ENCODE assay signal across 24 mouse cellular contexts in the genomic region with DNA sequence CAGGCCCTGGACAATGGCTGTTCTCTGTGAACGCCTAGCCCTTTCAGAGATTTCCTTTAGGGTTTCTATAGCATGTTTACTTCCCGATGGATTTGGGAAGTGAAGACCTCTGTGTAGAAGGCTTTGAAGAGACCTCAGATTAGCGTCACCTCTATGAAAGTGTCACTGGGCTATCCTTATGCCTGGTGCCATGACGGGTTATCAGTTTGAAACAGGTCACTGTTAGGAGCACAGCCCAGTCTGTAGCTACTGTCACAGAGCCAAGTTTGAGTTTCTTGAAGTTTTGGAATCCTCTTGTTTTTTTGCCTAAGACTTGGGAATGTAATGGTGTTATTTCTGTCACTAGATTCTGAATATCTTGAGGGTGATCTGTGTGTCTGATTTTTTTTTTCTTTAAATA.
"Had no signal": no experiment of that assay in that cellular context is flagged by ENCODE, and none has a peak within 500 bp of the region (broad histone marks: within the 10 kb centered on the region; RNA-seq: fewer than 3 reads in every experiment).

No protein-coding gene starts in this region.

- H3K4me1 ChIP-seq: intestine, embryonic 15.5 days; limb, embryonic 10.5 days; limb, embryonic 12.5 days had no signal

- H3K36me3 ChIP-seq: heart, embryonic 10.5 days; heart, embryonic 12.5 days; hindbrain, embryonic 10.5 days; hindbrain, embryonic 12.5 days; intestine, embryonic 15.5 days; limb, embryonic 10.5 days; limb, embryonic 12.5 days had no signal

- H3K9me3 ChIP-seq: heart, embryonic 10.5 days; heart, embryonic 12.5 days; hindbrain, embryonic 10.5 days; hindbrain, embryonic 12.5 days; intestine, embryonic 15.5 days; limb, embryonic 10.5 days; limb, embryonic 12.5 days had no signal

- H3K27me3 ChIP-seq: hindbrain, embryonic 12.5 days; intestine, embryonic 15.5 days; limb, embryonic 12.5 days had no signal

- H3K27ac ChIP-seq: gastrocnemius, adult 2 months; heart, embryonic 10.5 days; hindbrain, embryonic 10.5 days; hindbrain, embryonic 12.5 days; hindbrain, embryonic 14.5 days; intestine, embryonic 15.5 days; layer of hippocampus, adult 2 months; left cerebral cortex, adult 2 months; limb, embryonic 10.5 days; limb, embryonic 12.5 days had no signal

- H3K4me3 ChIP-seq: gastrocnemius, adult 2 months; heart, embryonic 10.5 days; heart, embryonic 12.5 days; hindbrain, embryonic 10.5 days; hindbrain, embryonic 12.5 days; intestine, embryonic 15.5 days; layer of hippocampus, adult 2 months; left cerebral cortex, adult 2 months; limb, embryonic 10.5 days; limb, embryonic 12.5 days had no signal

- ATAC-seq: hindbrain, embryonic 16.5 days; inflammation-experienced regulatory T-cells, adult 6 months; intestine, embryonic 15.5 days; intestine, postnatal 0 days had no signal

- H3K9ac ChIP-seq: heart, embryonic 12.5 days; hindbrain, embryonic 12.5 days; hindbrain, embryonic 14.5 days; intestine, embryonic 15.5 days; limb, embryonic 12.5 days had no signal

- DNase-seq: gastrocnemius, adult 2 months; gastrocnemius, postnatal 10 days; gastrocnemius, postnatal 25 days; heart, adult 18-20 months; heart, postnatal 10 days; heart, postnatal 4 days; kidney, adult 18-20 months; kidney, adult 8-10 months; kidney, postnatal 10 days; kidney, postnatal 25 days; kidney, postnatal 4 days had no signal

- H3K4me2 ChIP-seq: heart, embryonic 12.5 days; hindbrain, embryonic 12.5 days; hindbrain, embryonic 14.5 days; intestine, embryonic 15.5 days; limb, embryonic 12.5 days had no signal
